Mouse (Mus musculus): ENCODE measurements around the gene Rtn3.

GRCm38 (mm10) chr19:7423656-7424030 is 59.4 kb downstream of the Rtn3 start:
- TF ChIP-seq CTCF (IDR thresholded peaks at IDR 0.05; ENCODE audit: borderline replicate concordance, control insufficient read depth, extremely low read depth, insufficient read depth, low read length, poor library complexity) (no peak), POLR2A (IDR thresholded peaks at IDR 0.05; ENCODE audit: control insufficient read depth, extremely low read depth, insufficient read depth, low read length, poor library complexity) (no peak)
